Mouse (Mus musculus) forebrain, postnatal 0 days (tissue): ENCODE data around the gene Gm48552. TPM values are rescaled to one million over a fixed set of nuclear protein-coding genes. Genes with fewer than 3 reads are reported as not detected.

Experiments used
- ATAC-seq: fragments of 200-750 bp; cut with Nextera tagmentation; 2 replicates; pipeline ENCODE4 v1.8.0; 2017; ENCODE audit warnings: mild to moderate bottlenecking, moderate library complexity
- DNase-seq: peaks from one replicate; pipeline ENCODE4 v3.0.0-alpha.2; 2015
- H3K27ac ChIP-seq: fragments of 300-500 bp; sonication (generic); 2 replicates; pipeline ENCODE4 v1.5.1; 2014; ENCODE audit warnings: low read depth, mild to moderate bottlenecking, antibody characterized with exemption, low read length, moderate library complexity, mixed read lengths
- H3K27me3 ChIP-seq: fragments of 300-500 bp; sonication (generic); 2 replicates; pipeline ENCODE4 v1.6.1; 2014; ENCODE audit warnings: mild to moderate bottlenecking, low read length, mixed read lengths; ENCODE audit not compliant: insufficient read depth
- H3K36me3 ChIP-seq: fragments of 300-500 bp; sonication (generic); 2 replicates; pipeline ENCODE4 v1.6.1; 2014; ENCODE audit warnings: mild to moderate bottlenecking, moderate library complexity; ENCODE audit not compliant: insufficient read depth
- H3K4me1 ChIP-seq: fragments of 300-500 bp; sonication (generic); 2 replicates; pipeline ENCODE4 v1.6.1; 2014; ENCODE audit warnings: antibody characterized with exemption; ENCODE audit not compliant: insufficient read depth
- H3K4me2 ChIP-seq: fragments of 300-500 bp; sonication (generic); 2 replicates; pipeline ENCODE4 v1.6.1; 2014; ENCODE audit warnings: low read depth, mild to moderate bottlenecking, moderate library complexity
- H3K4me3 ChIP-seq: fragments of 300-500 bp; sonication (generic); 2 replicates; pipeline ENCODE4 v1.5.1; 2014; ENCODE audit warnings: low read depth, low read length, mixed read lengths
- H3K9ac ChIP-seq: fragments of 300-500 bp; sonication (generic); 2 replicates; pipeline ENCODE4 v1.6.1; 2014; ENCODE audit warnings: mild to moderate bottlenecking
- H3K9me3 ChIP-seq: fragments of 300-500 bp; sonication (generic); 2 replicates; pipeline ENCODE4 v1.6.1; 2016; ENCODE audit warnings: low read length
- CTCF ChIP-seq: sonication (generic); IDR thresholded peaks from 2 replicates; pipeline ENCODE4 v1.5.1; 2016; ENCODE audit warnings: antibody characterized with exemption, control low read depth, low read depth
- WGBS: fragments of 180-500 bp; shearing (Covaris S2); extraction: QIAGEN DNeasy Blood & Tissue Kit; methylation state at CpG from one replicate; pipeline ENCODE4 v1.1.7; 2014; 5-methylcytosine and 5-hydroxymethylcytosine counted together
- polyA plus RNA-seq: library from polyadenylated mRNA; unstranded; fragments of >200 nt; fragmentation: Nextera tagmentation; extraction: Ambion mirVana; gene quantifications from 2 replicates; pipeline ENCODE4 v1.2.1, GENCODE M21; 2015
- total RNA-seq: library from RNA; depleted of rRNA; stranded (reverse); fragments of >200 nt; gene quantifications from 2 replicates; pipeline ENCODE4 v1.2.3, GENCODE M21; 2014

Gene Gm48552
- total and polyA plus RNA-seq, 2 experiments from 2014 or later = 3.7 to 16.6 TPM

DNA sequence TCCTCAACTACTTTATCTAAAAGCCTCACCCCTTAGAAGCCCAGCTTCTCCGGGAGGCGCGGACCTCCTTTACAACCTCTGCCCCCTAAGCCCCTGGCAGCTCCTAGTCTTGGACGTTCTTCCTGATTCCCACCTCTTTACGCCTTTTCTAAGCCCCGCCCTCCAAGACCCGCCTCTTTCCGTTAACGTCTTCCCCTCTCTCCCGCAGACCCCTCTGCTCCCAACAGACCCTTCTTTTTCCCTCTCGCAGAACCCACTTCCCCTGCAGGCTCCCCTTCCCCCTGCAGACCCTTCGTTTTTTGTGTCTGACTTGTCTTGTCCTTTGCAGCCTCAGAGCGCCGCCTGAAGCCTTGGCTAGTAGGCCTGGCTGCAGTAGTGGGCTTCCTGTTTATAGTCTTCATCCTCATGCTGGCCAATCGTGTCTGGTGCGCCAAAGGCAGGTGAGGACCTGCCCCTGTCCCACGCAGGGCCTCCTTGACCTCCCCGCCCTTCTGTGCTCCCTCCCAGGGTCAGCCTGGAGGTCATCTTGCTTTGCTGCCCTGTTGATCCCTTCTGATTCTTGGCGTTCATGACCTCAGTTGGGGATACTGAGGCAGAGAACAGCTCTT lies 4.8 kb downstream of the Gm48552 start:
- Histone ChIP-seq H3K4me2 (peak overlapping the region; percentile 43), H3K27ac (no peak overlapping the region), H3K9me3 (no peaks in the 10 kb centered on the region), H3K9ac (peak overlapping the region; percentile 25), H3K36me3 (peaks cover 8% of the 10 kb centered on the region), H3K4me3 (no peak overlapping the region), H3K4me1 (no peaks in the 10 kb centered on the region), H3K27me3 (no peaks in the 10 kb centered on the region)
- WGBS = 12% methylated on average over 19 of the region's 19 CpGs
- ATAC-seq (no peak), DNase-seq (no peak)
- 0 out of 2 replicates have a peak, but pooled peaks have one; percentile 3 for TF ChIP-seq CTCF

DNA sequence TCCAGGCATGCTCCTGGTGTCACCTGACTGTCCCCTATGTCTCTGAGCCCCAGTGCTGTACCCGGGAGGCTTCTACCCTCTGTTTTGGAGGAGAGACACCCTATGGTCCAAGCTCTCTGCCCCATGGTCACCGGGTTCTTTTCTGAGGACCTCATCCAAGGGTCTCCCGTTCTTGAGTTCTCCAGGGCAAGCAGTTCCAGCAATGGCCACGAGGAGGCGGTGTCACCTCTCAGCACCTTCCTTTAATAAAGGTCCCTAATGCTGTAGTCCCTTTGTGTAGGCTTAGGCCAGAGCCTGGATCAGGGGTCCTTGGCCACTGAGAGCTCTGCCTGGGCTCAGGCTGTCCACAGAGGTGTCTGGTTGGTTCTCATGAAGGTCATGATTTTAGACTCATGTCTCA lies 6.3 kb downstream of the Gm48552 start:
- TF ChIP-seq CTCF = peak; percentile 91
- ATAC-seq (0 out of 2 replicates have a peak, but pooled peaks have one; percentile 25), DNase-seq (peak; percentile 76)
- Histone ChIP-seq H3K4me1 (no peaks in the 10 kb centered on the region; the same call in 1 of the 2 replicates), H3K9ac (no peak overlapping the region), H3K36me3 (peaks cover 11% of the 10 kb centered on the region), H3K27me3 (no peaks in the 10 kb centered on the region), H3K9me3 (no peaks in the 10 kb centered on the region), H3K27ac (no peak overlapping the region), H3K4me3 (no peak overlapping the region), H3K4me2 (no peak overlapping the region)
- 17% methylated on average over 5 of the region's 5 CpGs for WGBS

- Histone ChIP-seq H3K4me3 (no peak overlapping the region), H3K4me1 (no peaks in the 10 kb centered on the region; the same call in 1 of the 2 replicates), H3K9ac (no peak overlapping the region), H3K27ac (no peak overlapping the region), H3K36me3 (peaks cover 16% of the 10 kb centered on the region), H3K4me2 (no peak overlapping the region), H3K27me3 (no peaks in the 10 kb centered on the region), H3K9me3 (no peaks in the 10 kb centered on the region)
- DNase-seq (no peak), ATAC-seq (no peak)
- no peak for TF ChIP-seq CTCF
- WGBS = 68% methylated on average over 4 of the region's 4 CpGs
These were observed 7.1 kb downstream of the Gm48552 start for GRCm38 (mm10) chr10:81395865-81396264.

- H3K27me3 ChIP-seq = no peaks in the 10 kb centered on the region
- H3K36me3 ChIP-seq = peaks cover 14% of the 10 kb centered on the region
- H3K4me1 ChIP-seq = peaks cover 3% of the 10 kb centered on the region; the same call in 1 of the 2 replicates
- no peak overlapping the region for H3K4me2 ChIP-seq
- ATAC-seq (no peak), DNase-seq (no peak)
- H3K4me3 ChIP-seq = no peak overlapping the region
- no peak overlapping the region for H3K27ac ChIP-seq
- 75% methylated on average over 5 of the region's 5 CpGs for WGBS
- no peaks in the 10 kb centered on the region for H3K9me3 ChIP-seq
- H3K9ac ChIP-seq = no peak overlapping the region
- TF ChIP-seq CTCF = no peak
These were observed 7.9 kb downstream of the Gm48552 start for GRCm38 (mm10) chr10:81396749-81397148.

DNA sequence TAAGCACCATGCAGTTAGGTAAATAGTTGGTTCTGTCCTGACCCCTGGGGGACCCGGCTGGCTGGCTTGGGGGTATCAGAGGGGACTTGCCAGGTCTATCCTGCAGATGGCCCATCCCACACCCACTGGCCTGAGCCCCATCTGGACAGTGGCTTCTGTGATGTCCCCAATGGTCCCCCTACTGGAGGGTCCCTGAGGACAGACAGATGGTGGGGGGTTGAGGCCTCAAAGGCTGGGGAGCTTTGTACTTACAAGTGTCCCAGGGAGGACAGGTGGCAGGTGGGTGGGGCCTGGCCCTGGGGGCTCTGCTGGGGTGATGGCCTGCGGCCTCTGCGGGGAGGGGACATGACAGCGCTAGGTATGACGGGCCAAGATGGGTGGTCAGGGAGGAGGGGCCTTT lies 10.5 kb downstream of the Gm48552 start:
- Histone ChIP-seq H3K27ac (no peak overlapping the region), H3K4me2 (peak overlapping the region; percentile 44), H3K4me1 (peaks cover 9% of the 10 kb centered on the region), H3K9ac (no peak overlapping the region), H3K4me3 (no peak overlapping the region), H3K36me3 (peaks cover 14% of the 10 kb centered on the region), H3K27me3 (no peaks in the 10 kb centered on the region), H3K9me3 (no peaks in the 10 kb centered on the region)
- no peak for DNase-seq
- ATAC-seq = no peak
- no peak for TF ChIP-seq CTCF
- WGBS = 85% methylated on average over 5 of the region's 5 CpGs

DNA sequence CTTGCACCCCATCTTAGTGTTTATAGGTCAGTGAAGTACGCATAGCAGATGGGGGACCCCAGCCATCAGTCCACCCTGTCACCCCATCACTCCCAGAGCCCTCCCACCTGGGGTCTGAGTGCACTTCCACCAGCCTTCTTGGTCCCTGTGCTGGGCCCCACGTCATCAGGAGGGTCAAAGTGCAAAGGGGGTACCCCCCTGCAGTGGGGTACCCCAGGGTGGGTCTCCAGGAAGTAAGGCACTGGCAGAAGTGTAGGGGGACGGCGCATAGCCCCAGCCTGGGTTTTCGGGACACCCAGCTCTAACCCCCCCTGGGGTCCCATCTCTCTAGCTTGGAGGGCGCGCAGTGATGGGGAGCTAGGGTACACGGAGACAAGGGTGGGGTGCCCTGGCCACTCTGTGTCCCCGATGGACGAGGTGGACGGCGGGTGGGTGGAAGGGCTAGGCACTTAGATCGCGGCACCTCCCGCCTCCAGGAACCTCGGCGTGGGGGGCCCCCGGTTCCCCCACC lies 11.0 kb downstream of the Gm48552 start:
- no peak for TF ChIP-seq CTCF
- ATAC-seq (no peak), DNase-seq (no peak)
- no peak overlapping the region for H3K27ac ChIP-seq
- H3K4me1 ChIP-seq = peaks cover 9% of the 10 kb centered on the region
- WGBS = 79% methylated on average over 18 of the region's 18 CpGs
- H3K4me2 ChIP-seq = peak overlapping the region; percentile 44
- peak overlapping the region; percentile 40; the same call in 1 of the 2 replicates for H3K9ac ChIP-seq
- H3K9me3 ChIP-seq = no peaks in the 10 kb centered on the region
- peak overlapping the region; percentile 20; the same call in 1 of the 2 replicates for H3K4me3 ChIP-seq
- no peaks in the 10 kb centered on the region for H3K27me3 ChIP-seq
- H3K36me3 ChIP-seq = peaks cover 14% of the 10 kb centered on the region

GRCm38 (mm10) chr10:81400371-81401204 lies 11.8 kb downstream of the Gm48552 start:
- H3K4me3 ChIP-seq = peak overlapping the region; percentile 20
- no peaks in the 10 kb centered on the region for H3K9me3 ChIP-seq
- H3K27me3 ChIP-seq = no peaks in the 10 kb centered on the region
- H3K4me2 ChIP-seq = peak overlapping the region; percentile 44
- no peak for ATAC-seq
- no peak for TF ChIP-seq CTCF
- DNase-seq = no peak
- H3K4me1 ChIP-seq = peaks cover 9% of the 10 kb centered on the region
- 50% methylated on average over 22 of the region's 22 CpGs for WGBS
- H3K27ac ChIP-seq = peak overlapping the region; percentile 70
- H3K36me3 ChIP-seq = peaks cover 15% of the 10 kb centered on the region
- H3K9ac ChIP-seq = peak overlapping the region; percentile 40
